Mouse (Mus musculus): ENCODE measurements at regions not wholly inside any gene's neighbourhood (a gene's known extent, or its start where the extent isn't known, plus 50 kb on each side); places are given as distances from the start of the nearest gene placed in this dataset.

DNA sequence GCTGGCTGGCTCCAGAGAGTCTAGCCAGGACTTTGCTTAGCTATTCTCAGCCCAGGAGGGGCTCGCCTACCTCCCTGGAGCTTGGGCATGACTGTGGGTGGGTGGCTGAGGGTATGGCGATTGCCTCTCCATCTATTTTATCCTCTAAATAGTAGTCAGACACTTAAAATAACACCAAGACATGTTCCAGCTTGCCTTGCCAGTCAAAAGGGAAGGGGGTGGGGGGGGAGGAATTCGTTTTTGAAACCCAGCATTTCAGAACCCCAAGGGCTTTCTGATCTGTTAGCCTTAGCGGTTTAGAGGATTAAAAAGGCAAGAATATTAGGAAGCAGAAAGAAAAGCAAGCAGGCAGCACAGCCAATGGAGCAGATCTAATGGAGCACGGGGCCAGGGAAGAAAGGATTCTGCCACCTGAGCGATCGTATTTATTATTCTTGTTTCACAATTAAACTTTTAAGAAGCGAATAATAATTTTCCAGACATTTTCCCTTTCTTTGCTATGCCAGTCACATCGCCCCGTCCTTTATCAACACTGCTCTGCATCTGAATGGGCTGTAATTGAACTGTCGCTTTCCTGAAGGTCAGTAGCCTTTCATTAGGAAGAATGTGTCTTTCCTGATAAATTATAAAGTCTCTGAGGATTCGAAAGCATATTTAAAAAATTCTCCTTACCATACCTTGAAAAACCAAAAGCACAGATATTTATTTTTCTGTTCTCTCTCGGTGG lies 417.3 kb upstream of the Id4 start:
- TF ChIP-seq CTCF (IDR thresholded peaks at IDR 0.05; ENCODE audit: borderline replicate concordance, insufficient read depth, low read length) (no peak), POLR2A (IDR thresholded peaks at IDR 0.05; ENCODE audit: low read depth, low read length) (no peak)
